Mouse (Mus musculus): ENCODE data around the gene Birc5. TPM values are rescaled to one million over a fixed set of nuclear protein-coding genes. Genes with fewer than 3 reads are reported as not detected.

Birc5 gene
- total RNA-seq, 2 experiments from 2014 or later, result 0.23 to 0.84 TPM

- no peak for DNase-seq
These were observed 36.9 kb downstream of the Birc5 start for GRCm38 (mm10) chr11:117886000-117886399.

GRCm38 (mm10) chr11:117888168-117888852 lies 39.3 kb downstream of the Birc5 start:
- no peak for DNase-seq

- DNase-seq, result no peak
These were observed 40.1 kb downstream of the Birc5 start for GRCm38 (mm10) chr11:117888853-117889822.

GRCm38 (mm10) chr11:117889887-117890340 lies 40.9 kb downstream of the Birc5 start:
- no peak for DNase-seq

- no peak for DNase-seq
These were observed 41.6 kb downstream of the Birc5 start for GRCm38 (mm10) chr11:117890519-117891282.

- no peak for DNase-seq
These were observed 42.6 kb downstream of the Birc5 start for GRCm38 (mm10) chr11:117891581-117892175.

- no peak for DNase-seq
These were observed 43.1 kb downstream of the Birc5 start for GRCm38 (mm10) chr11:117892199-117892598.

- no peak for DNase-seq
These were observed 45.6 kb downstream of the Birc5 start for GRCm38 (mm10) chr11:117894676-117895075.

GRCm38 (mm10) chr11:117896533-117896932 lies 47.5 kb downstream of the Birc5 start:
- no peak for DNase-seq

- DNase-seq, result no peak
These were observed 53.2 kb downstream of the Birc5 start for GRCm38 (mm10) chr11:117902282-117902681.

- DNase-seq, result no peak
These were observed 55.4 kb downstream of the Birc5 start for GRCm38 (mm10) chr11:117904442-117904841.

Other genes starting within 250 kb of the Birc5 start
- gene Tnrc6c, start 195.0 kb upstream of the Birc5 start, total RNA-seq (2021), result 10 to 100 TPM; 28.1 to 32.0 TPM
- gene Tmc8, start 67.2 kb upstream of the Birc5 start, total RNA-seq (2021), result 1 to 10 TPM; 4.6 to 5.6 TPM
- gene Tmc6, start 67.1 kb upstream of the Birc5 start, total RNA-seq (2021), result 10 to 100 TPM; 11.6 to 16.4 TPM
- gene 6030468B19Rik, start 51.6 kb upstream of the Birc5 start, total RNA-seq (2021), result not detected
- 1 to 10 TPM in 1 of 2 experiments, under 1 TPM in 1; 0.87 to 1.4 TPM for gene Gm20708, start 39.6 kb upstream of the Birc5 start, total RNA-seq (2021)
- 100 to 1,000 TPM; 112 TPM for gene Syngr2, start 39.6 kb upstream of the Birc5 start, total RNA-seq (2021)
- 1 to 10 TPM; 3.9 to 5.5 TPM for gene Afmid, start 23.3 kb upstream of the Birc5 start, total RNA-seq (2021)
- 1 to 10 TPM; 1.4 to 1.7 TPM for gene Tk1, start 23.2 kb upstream of the Birc5 start, total RNA-seq (2021)
- not detected for gene Tmem235, start 11.5 kb downstream of the Birc5 start, total RNA-seq (2021)
- 10 to 100 TPM; 10.6 to 10.8 TPM for gene Tha1, start 24.2 kb downstream of the Birc5 start, total RNA-seq (2021)
- gene Socs3, start 120.8 kb downstream of the Birc5 start, total RNA-seq (2021), result 1 to 10 TPM; 3.2 to 3.5 TPM
- gene Pgs1, start 137.0 kb downstream of the Birc5 start, total RNA-seq (2021), result 10 to 100 TPM; 17.0 to 18.8 TPM